Mouse (Mus musculus): ENCODE measurements around the gene Epha6.

Gene Epha6

DNA sequence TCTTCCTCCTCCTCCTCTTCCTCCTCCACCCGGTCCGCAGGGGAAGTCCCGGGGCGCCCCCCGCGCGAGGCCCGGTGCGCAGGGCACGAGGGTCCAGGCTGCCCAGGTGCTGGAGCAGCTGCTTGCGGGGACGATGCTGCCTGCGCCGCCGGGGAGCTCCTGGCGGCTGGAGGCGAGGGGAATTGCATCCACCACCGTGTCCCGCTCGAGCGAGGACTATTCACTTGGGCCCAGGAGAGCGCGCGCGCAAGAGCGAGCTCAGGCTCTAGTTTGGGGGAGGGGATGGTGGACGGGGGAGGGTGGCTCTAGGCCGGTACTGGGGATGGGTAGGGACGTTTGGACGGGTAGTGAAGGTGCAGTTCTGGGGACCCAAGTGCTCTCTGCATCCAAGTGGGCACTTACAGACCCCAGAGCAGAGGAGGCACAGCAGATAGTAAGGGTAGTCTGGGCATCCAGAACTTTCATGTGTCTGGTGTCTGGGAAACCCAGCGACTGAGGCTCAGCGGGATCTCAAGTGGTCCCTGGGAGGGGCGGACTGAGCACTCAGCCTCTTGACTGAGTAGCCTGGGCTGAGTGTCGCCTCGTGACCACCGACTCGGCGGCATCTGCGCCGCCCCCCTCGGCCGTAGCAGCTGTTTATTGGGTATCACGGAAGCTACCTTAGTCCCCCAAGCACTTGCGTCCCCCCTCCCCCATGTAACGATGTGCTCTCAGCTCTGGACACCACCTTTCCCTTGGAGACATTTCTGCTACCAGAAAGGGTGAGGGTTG lies at the start of gene Epha6:
Epha6 (minus strand) TSS at position 471 of the 771 bp plus-strand sequence.
- CTCF ChIA-PET, result no interaction called here

DNA sequence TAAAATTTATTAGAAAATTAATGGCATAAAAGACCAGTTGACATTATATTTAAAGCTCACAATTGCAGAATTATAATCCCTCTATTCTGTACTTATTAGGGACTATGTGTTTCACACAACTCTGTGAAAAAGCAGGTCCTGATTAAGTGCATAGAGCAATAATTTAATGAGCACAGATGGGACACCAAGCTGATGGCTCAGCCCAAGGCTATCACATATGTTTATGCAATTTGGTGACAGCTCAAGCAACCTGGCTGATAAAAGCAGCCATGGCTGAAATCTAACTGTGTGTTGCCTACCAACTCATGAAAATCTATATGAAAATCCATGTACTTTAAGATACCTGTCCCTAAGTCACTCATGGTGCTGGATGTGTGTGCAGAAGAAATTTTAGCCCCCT lies 46.4 kb upstream of the Epha6 start:
- CTCF ChIA-PET, result no interaction called here

DNA sequence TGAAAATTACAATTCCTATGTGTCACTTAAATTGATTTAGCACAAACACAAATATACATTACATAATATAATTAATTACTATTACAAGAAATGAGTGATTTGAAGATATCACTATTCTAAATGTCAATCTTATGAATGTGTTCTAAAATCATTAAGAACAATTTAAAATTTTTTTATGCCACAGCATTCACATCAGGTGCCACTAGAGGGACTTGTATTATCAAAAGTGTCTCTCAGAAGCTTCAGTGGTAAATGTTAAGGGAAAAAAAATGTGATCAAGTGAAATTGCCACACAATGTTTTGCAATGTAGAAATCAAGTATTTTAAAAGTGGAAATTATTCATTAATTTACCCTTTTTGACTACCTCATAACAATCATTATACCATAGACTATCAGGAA lies 22.8 kb upstream of the Epha6 start:
- CTCF ChIA-PET, result no interaction called here

DNA sequence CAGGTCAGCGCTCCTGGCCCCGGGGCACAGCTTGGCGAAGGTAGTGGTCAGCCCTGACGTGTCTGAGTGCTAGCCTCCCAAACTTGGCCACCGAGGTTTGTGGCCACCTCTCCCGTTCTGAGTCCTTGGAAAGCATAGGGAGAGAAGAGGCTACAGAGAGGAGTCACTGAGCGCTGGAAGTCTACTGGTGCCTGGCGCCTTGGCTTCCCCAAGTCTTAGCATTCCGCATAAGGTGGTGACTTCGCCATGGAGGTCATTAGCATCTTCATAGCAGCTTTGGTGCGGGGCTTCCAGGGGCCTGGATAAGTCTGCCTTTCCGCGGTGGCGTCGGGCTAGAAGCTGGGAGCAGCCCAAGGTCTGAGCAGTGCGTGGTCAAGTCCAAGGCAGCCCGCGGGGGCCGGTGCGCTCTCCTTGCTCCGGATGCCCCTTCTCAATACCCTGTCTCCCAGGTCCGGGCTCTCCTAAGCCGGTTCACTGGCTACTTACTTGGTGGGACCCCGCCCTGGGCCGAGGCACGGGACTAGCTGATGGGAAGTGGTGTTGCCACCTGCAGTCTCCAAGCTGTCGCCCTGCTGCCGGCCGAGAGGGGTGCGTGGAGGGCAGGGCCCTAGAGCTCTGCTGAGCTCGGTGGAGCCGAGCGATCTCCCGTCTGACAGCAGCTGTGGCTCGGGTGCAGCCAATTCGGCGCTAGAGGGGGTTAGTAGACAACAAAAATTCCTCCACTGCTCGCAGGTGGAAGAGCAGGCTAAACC lies 677 bp upstream of the Epha6 start:
- CTCF ChIA-PET, result no interaction called here

DNA sequence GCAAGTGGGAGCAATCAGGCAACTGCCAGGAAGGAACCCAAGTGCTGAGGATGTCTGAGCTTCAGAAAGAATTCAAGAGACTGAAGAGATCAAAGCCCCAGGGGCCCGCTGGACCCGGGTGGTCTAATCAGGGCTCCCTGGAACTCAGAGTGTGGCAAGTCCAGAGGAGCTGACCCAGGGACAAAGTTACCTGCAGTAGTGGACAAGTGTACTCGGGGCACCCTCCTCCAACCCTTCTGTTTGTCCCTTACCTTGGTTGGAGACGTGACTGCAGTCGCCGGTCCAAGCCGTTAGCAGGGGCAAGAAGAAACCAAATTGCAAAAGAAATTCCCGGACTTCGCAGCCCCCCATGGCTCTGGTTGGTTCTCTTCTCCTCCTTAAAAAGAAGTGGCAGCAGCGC lies 718 bp downstream of the Epha6 start:
- CTCF ChIA-PET, result no interaction called here

DNA sequence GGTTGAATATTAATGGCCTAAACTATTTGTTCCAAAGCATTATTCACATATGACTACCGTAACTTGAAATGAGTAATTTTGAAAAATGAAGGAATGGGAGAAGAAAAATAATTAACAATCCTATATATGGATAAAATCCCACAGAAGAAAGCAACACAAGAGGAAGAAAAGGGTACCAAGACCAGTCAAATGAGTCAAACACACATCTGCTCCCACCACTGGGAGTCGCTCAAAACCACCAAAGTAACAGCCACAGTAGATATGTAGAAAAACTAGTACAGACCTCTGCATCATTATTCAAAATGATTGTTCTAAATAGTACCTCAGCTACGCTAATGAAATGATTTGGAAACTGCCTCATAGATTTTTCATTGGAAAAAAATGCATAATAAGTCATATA lies 20.0 kb downstream of the Epha6 start:
- CTCF ChIA-PET, result no interaction called here

DNA sequence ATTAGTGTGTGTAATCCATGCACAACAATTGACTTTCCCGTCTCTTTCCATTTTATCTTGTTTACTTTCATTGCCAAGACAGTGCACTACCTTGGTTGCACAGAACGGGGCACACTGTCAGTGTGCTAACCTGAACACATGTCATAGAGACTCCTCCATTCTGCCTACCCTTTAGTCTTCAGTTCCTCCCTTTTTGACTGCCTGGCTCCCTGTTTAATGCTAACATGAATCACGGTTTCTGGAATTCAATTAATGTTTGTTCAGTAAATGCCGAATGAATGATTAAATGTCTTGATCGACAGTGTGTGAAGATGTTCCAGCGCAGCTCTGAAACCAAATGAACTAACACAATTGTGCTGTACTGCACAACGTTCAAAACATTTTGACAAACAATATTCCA lies 20.6 kb downstream of the Epha6 start:
- CTCF ChIA-PET, result no interaction called here

DNA sequence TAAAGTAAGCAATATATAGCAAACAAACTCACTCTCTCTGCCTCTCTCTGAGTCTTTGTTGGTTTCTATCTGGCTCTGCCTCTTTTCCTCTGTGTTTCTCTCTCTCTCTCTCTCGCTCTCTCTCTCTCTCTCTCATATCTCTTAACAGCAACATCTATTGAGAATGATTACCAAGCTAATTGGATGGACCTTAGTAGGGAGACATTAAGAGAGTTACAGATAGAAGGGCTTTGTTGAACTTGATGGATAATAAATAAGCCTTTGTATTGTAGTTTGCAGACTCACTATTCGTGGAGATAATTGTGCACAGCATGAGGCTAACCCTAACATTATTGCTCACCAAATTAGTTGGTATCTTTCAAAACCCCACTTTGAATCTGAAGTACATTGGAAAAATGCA lies 34.8 kb downstream of the Epha6 start:
- CTCF ChIA-PET, result no interaction called here

DNA sequence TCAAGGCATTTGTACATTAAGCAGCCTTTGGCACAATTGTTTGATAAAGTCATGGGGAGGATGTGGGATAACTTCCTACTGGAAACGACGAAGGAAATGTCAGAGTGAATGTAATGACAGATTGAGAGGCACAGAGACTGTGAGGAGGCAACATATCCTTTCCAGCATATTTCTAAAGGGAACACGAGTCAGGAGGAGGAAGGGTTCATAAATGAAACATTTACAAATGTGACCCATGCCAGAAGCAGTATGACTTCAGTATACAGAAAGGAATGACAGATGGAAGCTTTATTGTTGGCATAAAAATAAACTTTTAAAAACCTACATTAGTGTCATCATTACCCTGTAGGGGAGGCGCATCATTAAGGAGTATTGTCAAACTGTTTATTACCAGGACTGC lies 60.9 kb downstream of the Epha6 start:
- CTCF ChIA-PET, result no interaction called here

DNA sequence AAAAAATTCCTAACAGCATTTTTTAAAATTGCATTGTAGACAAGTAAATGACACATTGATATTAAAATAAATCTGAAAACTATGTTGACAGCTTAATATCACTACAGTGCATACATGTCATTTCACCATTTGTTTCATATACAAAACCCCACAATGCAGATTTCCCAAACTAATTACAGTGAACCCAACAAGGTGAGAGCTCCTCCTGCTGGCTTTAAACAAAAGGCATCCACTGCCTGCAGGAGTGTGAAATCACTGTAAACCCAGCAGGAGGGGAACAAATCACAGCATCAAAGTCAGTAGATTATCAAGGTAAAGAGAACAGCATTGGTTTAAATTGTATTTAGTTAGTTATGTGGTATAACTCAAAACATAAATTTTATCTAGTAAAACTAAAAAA lies 67.1 kb downstream of the Epha6 start:
- CTCF ChIA-PET, result no interaction called here

DNA sequence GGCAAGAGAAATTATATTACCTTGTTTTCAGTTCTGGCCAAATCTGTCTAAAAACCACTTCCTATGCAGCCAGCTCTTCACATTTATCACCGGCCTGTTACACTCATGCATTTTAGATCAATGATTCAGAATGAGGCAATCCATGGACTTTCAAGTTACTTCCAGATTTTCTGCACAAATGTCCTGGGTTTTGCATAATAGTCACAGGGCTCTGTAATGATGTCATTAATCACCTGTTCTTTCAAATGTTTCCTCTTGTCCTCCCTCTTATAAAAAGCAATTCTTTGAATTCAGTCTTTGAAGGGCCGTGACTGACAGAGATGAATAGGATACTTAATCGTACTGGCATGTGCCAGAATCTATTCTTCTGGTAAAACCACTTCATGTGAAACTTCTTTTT lies 95.6 kb downstream of the Epha6 start:
- CTCF ChIA-PET, result no interaction called here

DNA sequence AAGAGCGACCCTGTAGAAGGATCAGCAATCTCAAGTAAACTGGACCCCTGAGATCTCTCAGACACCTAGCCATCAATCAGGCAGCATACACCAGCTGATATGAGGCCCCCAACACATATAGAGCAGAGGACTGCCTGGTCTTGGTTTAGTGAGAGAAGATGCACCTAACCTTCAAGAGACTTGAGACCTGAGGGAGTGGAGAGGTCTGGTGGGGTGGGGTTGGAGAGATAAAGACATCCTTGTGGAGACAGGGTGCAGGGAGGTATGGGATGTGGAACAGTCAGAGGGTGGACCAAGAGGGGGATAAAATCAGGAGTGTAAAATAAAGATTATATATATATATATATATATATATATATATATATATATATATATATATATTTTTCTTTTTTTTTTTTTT lies 105.8 kb downstream of the Epha6 start:
- CTCF ChIA-PET, result no interaction called here

DNA sequence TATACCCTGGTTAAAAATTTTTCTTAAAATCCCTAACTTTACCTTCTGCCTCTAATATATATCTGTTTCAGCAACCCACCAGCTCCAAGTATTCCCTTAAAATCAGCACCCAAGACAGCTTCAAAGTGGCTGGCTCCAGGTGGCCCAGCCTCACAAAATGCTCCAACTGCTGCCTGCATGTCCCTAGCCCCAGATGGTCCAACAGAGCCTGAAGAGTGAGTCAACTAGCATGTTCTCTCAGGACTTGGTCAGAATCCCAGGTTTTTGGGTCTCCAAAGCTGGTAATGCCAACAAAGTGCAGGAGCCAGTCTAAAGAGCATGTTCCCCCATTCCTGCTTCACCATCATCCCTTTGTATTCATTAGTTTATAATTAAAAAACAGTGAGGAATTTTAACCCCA lies 129.6 kb downstream of the Epha6 start:
- CTCF ChIA-PET, result no interaction called here

DNA sequence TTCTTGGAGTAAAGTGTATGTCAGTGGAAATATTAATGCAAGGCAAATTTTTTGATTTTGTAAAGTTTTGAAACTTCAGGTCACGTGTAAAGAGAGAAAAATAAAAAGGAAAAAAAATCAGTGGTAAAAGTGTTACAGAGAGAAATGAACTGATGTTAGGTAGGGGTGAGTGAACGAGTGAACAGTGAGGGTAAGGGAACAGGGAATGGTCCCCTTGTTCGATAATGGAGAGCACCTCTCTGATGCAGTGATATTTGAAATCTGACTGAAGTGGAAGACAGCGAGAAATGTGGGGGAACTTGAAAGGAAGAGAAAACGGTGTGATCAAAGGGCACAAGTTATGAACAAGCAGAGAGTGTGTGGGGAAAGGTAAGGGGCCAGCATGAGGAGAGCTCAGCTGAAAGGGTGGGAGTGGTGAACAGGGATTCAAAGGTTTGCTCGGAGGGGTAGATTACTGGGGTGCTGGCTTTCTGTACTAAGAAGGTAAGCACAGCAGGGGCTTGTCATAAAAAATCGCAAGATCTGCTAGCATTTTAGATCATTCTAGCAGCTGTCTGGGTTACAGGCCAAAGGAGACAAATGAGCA lies 137.0 kb downstream of the Epha6 start:
- CTCF ChIA-PET, result no interaction called here

DNA sequence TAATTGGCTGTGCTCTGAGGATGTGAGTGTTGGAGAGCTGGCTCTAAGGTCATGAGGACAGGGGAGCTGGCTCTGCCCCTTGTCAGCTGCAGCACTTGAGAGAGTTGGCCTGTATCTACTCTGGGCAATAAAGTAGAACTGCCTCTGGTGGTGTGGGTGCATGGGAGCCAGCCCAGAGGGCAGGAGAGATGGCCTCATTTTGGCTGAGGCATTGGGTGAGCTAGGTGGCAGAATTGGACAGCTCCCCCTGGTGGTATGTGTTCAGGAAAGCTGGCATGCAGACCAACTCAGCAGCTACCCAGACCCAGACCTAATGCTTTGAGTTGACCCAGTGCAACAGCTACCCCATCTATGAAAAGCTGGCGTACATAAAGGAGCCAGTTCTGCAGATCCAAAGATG lies 170.0 kb downstream of the Epha6 start:
- CTCF ChIA-PET, result no interaction called here

DNA sequence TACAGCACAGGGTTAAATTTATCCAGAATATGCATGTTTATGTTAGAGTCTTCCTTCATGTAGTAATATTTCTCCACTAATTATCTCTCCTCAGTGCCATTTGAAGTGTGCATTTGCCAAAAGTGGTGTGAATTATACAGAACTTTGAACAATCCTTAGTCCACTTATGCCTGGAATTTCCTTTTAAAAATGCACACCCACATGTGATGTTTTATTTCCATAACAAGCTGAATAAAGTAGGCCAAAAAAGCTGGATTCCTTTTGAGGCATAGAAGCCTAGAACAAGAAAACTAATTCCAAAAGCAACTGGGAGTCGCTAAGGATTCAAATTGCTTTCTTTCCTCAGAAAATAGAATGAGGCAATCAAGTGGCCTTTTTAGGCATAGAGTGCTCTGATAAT lies 171.1 kb downstream of the Epha6 start:
- CTCF ChIA-PET, result no interaction called here

DNA sequence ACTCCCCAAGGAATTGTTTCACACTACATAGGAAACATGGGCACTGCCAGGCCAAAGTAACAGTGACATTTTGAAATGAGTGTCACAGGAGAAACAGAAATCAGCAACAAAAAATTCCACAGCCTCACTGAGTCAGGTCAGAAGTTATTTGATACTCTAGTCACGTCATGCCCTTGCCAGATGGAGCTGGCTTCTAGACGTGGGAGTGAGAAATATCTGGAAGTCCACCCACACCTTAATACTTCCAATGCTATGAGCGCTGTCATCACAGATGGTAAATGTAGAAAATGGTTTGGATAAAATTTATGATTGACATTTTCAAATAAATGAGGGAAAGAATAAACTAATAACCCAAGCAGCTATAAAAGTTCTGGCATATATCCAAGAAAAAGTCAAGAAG lies 210.0 kb downstream of the Epha6 start:
- CTCF ChIA-PET, result no interaction called here

DNA sequence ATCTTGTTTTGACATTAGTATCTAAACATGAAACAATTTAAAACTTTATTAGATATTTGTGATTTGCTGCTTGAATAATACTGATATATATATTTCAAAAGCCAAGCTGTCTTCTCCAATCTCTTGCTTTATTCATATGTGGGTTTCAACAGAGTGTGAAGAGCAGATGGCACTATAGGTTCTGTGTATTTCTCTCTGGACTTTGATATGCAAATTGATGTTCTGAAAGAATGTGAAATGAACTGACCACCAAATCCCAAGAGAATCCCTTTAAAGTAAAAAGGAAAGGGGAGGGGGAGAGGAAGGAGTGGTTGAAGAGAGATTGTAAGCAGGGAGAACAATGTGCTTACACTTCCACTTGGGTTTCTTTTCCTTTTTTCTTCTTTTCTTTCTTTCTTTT lies 212.4 kb downstream of the Epha6 start:
- CTCF ChIA-PET, result no interaction called here

DNA sequence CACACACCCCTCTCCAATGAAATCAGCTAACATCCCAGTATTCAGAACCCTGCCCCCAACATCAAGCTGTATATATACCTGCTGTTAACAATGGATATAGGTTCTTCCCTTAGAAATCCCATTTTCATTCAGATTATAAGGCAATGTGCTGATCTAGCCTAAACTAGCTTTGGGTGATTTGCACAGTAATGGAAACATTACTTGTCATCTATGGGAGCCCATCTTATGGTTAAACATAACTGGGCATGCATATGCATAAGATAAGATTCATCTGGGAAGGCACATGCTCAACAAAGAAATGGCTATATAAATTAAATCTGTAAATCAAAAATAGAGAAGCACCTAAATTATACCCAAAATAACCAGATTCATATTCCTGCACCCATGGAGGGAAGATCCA lies 230.2 kb downstream of the Epha6 start:
- CTCF ChIA-PET, result no interaction called here

DNA sequence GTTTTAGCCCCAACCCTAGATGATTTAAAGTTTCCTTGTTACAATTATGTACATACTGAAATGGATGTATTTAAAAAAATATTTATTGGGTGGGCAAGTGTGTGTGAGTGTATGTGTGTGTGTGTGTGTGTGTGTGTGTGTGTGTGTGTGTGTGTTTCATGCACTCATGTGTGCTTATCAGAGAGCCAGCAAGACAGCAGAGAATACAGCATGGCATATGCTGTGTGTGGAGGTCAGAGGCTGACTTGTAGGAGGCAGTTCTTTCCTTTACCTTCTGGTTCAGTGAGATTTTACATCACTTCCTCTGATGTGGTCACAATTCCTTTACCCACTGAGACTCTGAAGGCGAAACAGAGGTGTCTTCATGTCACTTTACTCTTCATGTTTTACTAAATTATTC lies 321.4 kb downstream of the Epha6 start:
- CTCF ChIA-PET, result no interaction called here

DNA sequence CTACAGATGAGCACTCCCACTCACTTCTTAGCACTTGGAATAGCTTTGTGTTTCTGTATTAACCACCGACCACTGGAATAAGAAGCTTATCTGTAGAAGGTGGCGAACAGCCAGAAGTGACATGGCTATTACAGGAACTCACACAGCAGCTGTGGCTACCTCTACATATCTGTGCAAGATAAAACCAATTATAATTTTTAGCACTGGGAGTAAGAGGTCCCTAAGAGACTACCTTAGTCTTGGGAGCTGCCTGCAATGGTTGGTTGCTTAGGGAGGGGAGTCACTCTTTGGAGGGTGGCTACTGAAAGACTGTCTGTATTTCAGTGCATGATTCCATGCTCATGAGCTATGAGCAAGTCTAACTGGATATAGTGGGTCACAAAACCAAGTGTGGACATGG lies 331.2 kb downstream of the Epha6 start:
- CTCF ChIA-PET, result no interaction called here

DNA sequence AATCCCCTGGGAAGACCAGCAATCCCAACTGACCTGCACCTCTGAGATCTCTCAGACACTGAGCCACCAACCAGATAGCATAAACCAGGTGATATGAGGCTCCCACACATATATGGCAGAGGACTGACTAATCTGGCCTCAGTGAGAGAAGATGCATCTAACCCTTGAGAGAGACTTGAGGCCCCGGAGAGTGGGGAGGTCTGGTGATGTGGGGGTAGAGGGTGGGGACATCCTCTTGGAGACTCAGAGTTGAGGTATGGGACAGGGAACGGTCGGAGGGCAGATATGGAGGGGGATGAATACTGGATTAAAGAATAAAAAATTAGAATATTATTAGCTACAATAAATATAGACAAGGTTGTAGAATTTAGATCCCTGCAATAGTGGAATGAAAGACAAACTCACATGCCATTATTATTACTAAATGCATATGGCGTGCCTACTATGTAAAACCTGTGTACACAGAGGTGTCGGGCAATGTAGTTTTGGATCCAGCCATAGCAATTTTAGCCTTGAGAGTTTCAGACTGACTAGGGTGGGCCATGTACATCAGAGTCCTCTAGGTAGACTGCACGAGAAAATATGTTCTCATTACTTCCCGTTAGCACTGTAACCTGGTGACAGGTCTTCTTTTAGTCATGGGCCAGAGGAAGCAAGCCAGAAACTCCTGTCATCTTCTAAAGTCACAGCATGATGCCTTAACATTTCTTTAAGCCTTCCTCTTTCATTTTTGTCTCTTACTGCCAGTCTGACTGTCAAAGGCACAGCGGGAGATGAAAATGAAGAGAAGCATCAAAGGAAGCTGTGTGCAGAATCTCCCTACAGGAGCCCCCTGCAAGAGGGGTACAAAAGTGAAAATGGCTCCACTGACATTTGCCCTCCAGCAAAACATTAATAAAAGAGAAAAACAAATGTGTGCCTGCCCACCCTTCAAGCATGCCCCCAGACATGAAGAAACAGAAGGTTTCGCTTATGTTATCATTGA lies 338.7 kb downstream of the Epha6 start:
- CTCF ChIA-PET, result no interaction called here

All from spleen, embryonic (tissue).